Mouse (Mus musculus) liver, embryonic 14.5 days (tissue): Measurements from ENCODE around the gene Npcd.

ENCODE experiments used
- CTCF ChIP-seq: IDR thresholded peaks from 2 replicates; pipeline ENCODE4 v1.5.1; 2016; ENCODE audit warnings: antibody characterized with exemption, low read depth, control low read depth
- EP300 ChIP-seq: IDR thresholded peaks from 2 replicates; pipeline ENCODE4 v1.6.1; 2016; ENCODE audit warnings: antibody characterized with exemption, low read depth

DNA sequence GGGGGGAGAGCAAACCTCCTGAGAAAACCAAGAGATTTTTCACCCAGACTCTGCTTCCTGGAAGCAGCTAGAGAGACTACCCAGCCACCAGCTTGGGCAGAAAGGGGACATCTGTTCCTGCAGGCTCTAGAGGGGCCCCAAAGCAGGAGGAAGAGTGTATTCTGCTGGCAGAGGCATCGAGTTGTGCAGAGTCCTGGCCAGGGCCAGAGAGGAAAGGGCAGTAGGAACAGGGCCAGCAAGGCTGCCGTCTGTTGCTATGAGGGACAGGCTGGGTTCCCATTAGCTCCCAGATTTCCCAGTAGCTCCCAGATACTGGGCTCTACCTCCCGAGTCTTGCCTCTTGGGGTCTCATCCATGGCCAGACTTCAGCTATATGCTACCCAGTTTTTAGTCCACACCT lies 24.0 kb downstream of the Npcd start:
- TF ChIP-seq CTCF (no peak), EP300 (no peak)
